Mouse (Mus musculus): ENCODE data around the gene Rbm6. TPM values are rescaled to one million over a fixed set of nuclear protein-coding genes. Genes with fewer than 3 reads are reported as not detected.
A peak's percentile ranks its signal among the peaks of the same experiment; 100 is the strongest.

The Rbm6 gene
- polyA plus RNA-seq, 1 experiment from 2014 or later: 87.1 TPM

GRCm38 (mm10) chr9:107906967-107907800, 34.1 kb upstream of the Rbm6 start:
- Histone ChIP-seq H3K4me2 (ENCODE audit: low read depth, low read length) (peak overlapping the region; percentile 48), H3K9ac (replicated peaks; ENCODE audit: low read depth, low read length) (peak overlapping the region; percentile 37; the same call in 1 of the 2 replicates), H3K4me3 (ENCODE audit: low read depth, low read length) (peak overlapping the region; percentile 19; the same call in 1 of the 2 replicates), H3K27ac (ENCODE audit: low read depth, low read length) (no peak overlapping the region), H3K27me3 (ENCODE audit: control insufficient read depth, insufficient read depth, low read length) (no peaks in the 10 kb centered on the region), H3K9me3 (ENCODE audit: control insufficient read depth, low read length) (no peaks in the 10 kb centered on the region), H3K36me3 (ENCODE audit: control insufficient read depth, insufficient read depth, low read length) (peaks cover 6% of the 10 kb centered on the region), H3K4me1 (ENCODE audit: control insufficient read depth, insufficient read depth, low read length) (0 out of 2 replicates have a peak, but pooled peaks cover 3% of the 10 kb centered on the region)
- 0 out of 2 replicates have a peak, but pooled peaks have one; percentile 18 for ATAC-seq (ENCODE audit: low read depth)
- WGBS: 41% methylated on average over 31 of the region's 31 CpGs

GRCm38 (mm10) chr9:107906252-107906966, 33.4 kb upstream of the Rbm6 start, which contains the start of gene Mst1r:
Gene Mst1r, plus strand, starts transcription at chr9:107906873.
- Histone ChIP-seq H3K4me3 (ENCODE audit: low read depth, low read length) (peak within 1 kb of the TSS; percentile 19; the same call in 1 of the 2 replicates), H3K27ac (ENCODE audit: low read depth, low read length) (no peak within 1 kb of the TSS), H3K4me2 (ENCODE audit: low read depth, low read length) (peak within 1 kb of the TSS; percentile 48), H3K36me3 (ENCODE audit: control insufficient read depth, insufficient read depth, low read length) (peaks cover 6% of the 10 kb centered on the region), H3K9ac (replicated peaks; ENCODE audit: low read depth, low read length) (peak within 1 kb of the TSS; percentile 37; the same call in 1 of the 2 replicates), H3K27me3 (ENCODE audit: control insufficient read depth, insufficient read depth, low read length) (no peaks in the 10 kb centered on the region), H3K4me1 (ENCODE audit: control insufficient read depth, insufficient read depth, low read length) (0 out of 2 replicates have a peak, but pooled peaks cover 3% of the 10 kb centered on the region), H3K9me3 (ENCODE audit: control insufficient read depth, low read length) (no peaks in the 10 kb centered on the region)
- ATAC-seq (ENCODE audit: low read depth): peak; percentile 19; the same call in 1 of the 2 replicates
- WGBS: 21% methylated on average over 19 of the region's 19 CpGs

- H3K36me3 ChIP-seq (ENCODE audit: control insufficient read depth, insufficient read depth, low read length): peaks cover 6% of the 10 kb centered on the region
- H3K9me3 ChIP-seq (ENCODE audit: control insufficient read depth, low read length): no peaks in the 10 kb centered on the region
- H3K4me2 ChIP-seq (ENCODE audit: low read depth, low read length): no peak overlapping the region
- WGBS: 6% methylated on average over 4 of the region's 4 CpGs
- peaks cover 10% of the 10 kb centered on the region; the same call in 1 of the 2 replicates for H3K4me1 ChIP-seq (ENCODE audit: control insufficient read depth, insufficient read depth, low read length)
- H3K27me3 ChIP-seq (ENCODE audit: control insufficient read depth, insufficient read depth, low read length): peaks cover 3% of the 10 kb centered on the region; the same call in 1 of the 2 replicates
- H3K27ac ChIP-seq (ENCODE audit: low read depth, low read length): no peak overlapping the region
- peak; percentile 11; the same call in 1 of the 2 replicates for ATAC-seq (ENCODE audit: low read depth)
- no peak overlapping the region for H3K4me3 ChIP-seq (ENCODE audit: low read depth, low read length)
- H3K9ac ChIP-seq (replicated peaks; ENCODE audit: low read depth, low read length): no peak overlapping the region
Measured at GRCm38 (mm10) chr9:107904726-107905125, 31.7 kb upstream of the Rbm6 start.

- 9% methylated on average over 17 of the region's 17 CpGs for WGBS
- peaks cover 3% of the 10 kb centered on the region; the same call in 1 of the 2 replicates for H3K27me3 ChIP-seq (ENCODE audit: control insufficient read depth, insufficient read depth, low read length)
- H3K27ac ChIP-seq (ENCODE audit: low read depth, low read length): no peak overlapping the region
- H3K36me3 ChIP-seq (ENCODE audit: control insufficient read depth, insufficient read depth, low read length): peaks cover 11% of the 10 kb centered on the region
- H3K9me3 ChIP-seq (ENCODE audit: control insufficient read depth, low read length): no peaks in the 10 kb centered on the region
- peak overlapping the region; percentile 56 for H3K4me2 ChIP-seq (ENCODE audit: low read depth, low read length)
- H3K9ac ChIP-seq (replicated peaks; ENCODE audit: low read depth, low read length): peak overlapping the region; percentile 42; the same call in 1 of the 2 replicates
- peaks cover 8% of the 10 kb centered on the region; the same call in 1 of the 2 replicates for H3K4me1 ChIP-seq (ENCODE audit: control insufficient read depth, insufficient read depth, low read length)
- H3K4me3 ChIP-seq (ENCODE audit: low read depth, low read length): peak overlapping the region; percentile 27; the same call in 1 of the 2 replicates
- ATAC-seq (ENCODE audit: low read depth): no peak
Measured at GRCm38 (mm10) chr9:107901627-107901914, 28.5 kb upstream of the Rbm6 start.

- 4% methylated on average over 44 of the region's 44 CpGs for WGBS
Measured at GRCm38 (mm10) chr9:107900840-107901626, 28.0 kb upstream of the Rbm6 start.

GRCm38 (mm10) chr9:107899855-107900254, 26.8 kb upstream of the Rbm6 start:
- Histone ChIP-seq H3K9me3 (ENCODE audit: control insufficient read depth, low read length) (no peaks in the 10 kb centered on the region), H3K27me3 (ENCODE audit: control insufficient read depth, insufficient read depth, low read length) (peaks cover 3% of the 10 kb centered on the region; the same call in 1 of the 2 replicates), H3K27ac (ENCODE audit: low read depth, low read length) (no peak overlapping the region), H3K4me1 (ENCODE audit: control insufficient read depth, insufficient read depth, low read length) (peaks cover 7% of the 10 kb centered on the region; the same call in 1 of the 2 replicates), H3K36me3 (ENCODE audit: control insufficient read depth, insufficient read depth, low read length) (peaks cover 11% of the 10 kb centered on the region), H3K4me3 (ENCODE audit: low read depth, low read length) (no peak overlapping the region), H3K4me2 (ENCODE audit: low read depth, low read length) (no peak overlapping the region), H3K9ac (replicated peaks; ENCODE audit: low read depth, low read length) (no peak overlapping the region)
- WGBS: 84% methylated on average over 12 of the region's 12 CpGs
- no peak for ATAC-seq (ENCODE audit: low read depth)

More at GRCm38 (mm10) chr9:107900840-107901626, 28.0 kb upstream of the Rbm6 start:
- peaks cover 11% of the 10 kb centered on the region for H3K36me3 ChIP-seq (ENCODE audit: control insufficient read depth, insufficient read depth, low read length)
- H3K27ac ChIP-seq (ENCODE audit: low read depth, low read length): no peak overlapping the region
- no peaks in the 10 kb centered on the region for H3K9me3 ChIP-seq (ENCODE audit: control insufficient read depth, low read length)
- peak; percentile 35; the same call in 1 of the 2 replicates for ATAC-seq (ENCODE audit: low read depth)
- peak overlapping the region; percentile 27 for H3K4me3 ChIP-seq (ENCODE audit: low read depth, low read length)
- peaks cover 7% of the 10 kb centered on the region; the same call in 1 of the 2 replicates for H3K4me1 ChIP-seq (ENCODE audit: control insufficient read depth, insufficient read depth, low read length)
- H3K9ac ChIP-seq (replicated peaks; ENCODE audit: low read depth, low read length): peak overlapping the region; percentile 42; the same call in 1 of the 2 replicates
- peak overlapping the region; percentile 56 for H3K4me2 ChIP-seq (ENCODE audit: low read depth, low read length)
- peaks cover 3% of the 10 kb centered on the region; the same call in 1 of the 2 replicates for H3K27me3 ChIP-seq (ENCODE audit: control insufficient read depth, insufficient read depth, low read length)

- H3K36me3 ChIP-seq (ENCODE audit: control insufficient read depth, insufficient read depth, low read length): peaks cover 11% of the 10 kb centered on the region
- peaks cover 3% of the 10 kb centered on the region; the same call in 1 of the 2 replicates for H3K27me3 ChIP-seq (ENCODE audit: control insufficient read depth, insufficient read depth, low read length)
- H3K4me1 ChIP-seq (ENCODE audit: control insufficient read depth, insufficient read depth, low read length): peaks cover 7% of the 10 kb centered on the region; the same call in 1 of the 2 replicates
- 86% methylated on average over 10 of the region's 10 CpGs for WGBS
- H3K4me2 ChIP-seq (ENCODE audit: low read depth, low read length): no peak overlapping the region
- H3K27ac ChIP-seq (ENCODE audit: low read depth, low read length): no peak overlapping the region
- no peaks in the 10 kb centered on the region for H3K9me3 ChIP-seq (ENCODE audit: control insufficient read depth, low read length)
- H3K4me3 ChIP-seq (ENCODE audit: low read depth, low read length): no peak overlapping the region
- ATAC-seq (ENCODE audit: low read depth): no peak
- H3K9ac ChIP-seq (replicated peaks; ENCODE audit: low read depth, low read length): no peak overlapping the region
Measured at GRCm38 (mm10) chr9:107898563-107898962, 25.5 kb upstream of the Rbm6 start.

- no peaks in the 10 kb centered on the region for H3K36me3 ChIP-seq (ENCODE audit: control insufficient read depth, insufficient read depth, low read length)
- no peak overlapping the region for H3K27ac ChIP-seq (ENCODE audit: low read depth, low read length)
- 97% methylated on average over 1 of the region's 1 CpGs for WGBS
- no peak for ATAC-seq (ENCODE audit: low read depth)
- no peak overlapping the region for H3K4me2 ChIP-seq (ENCODE audit: low read depth, low read length)
- H3K4me1 ChIP-seq (ENCODE audit: control insufficient read depth, insufficient read depth, low read length): peaks cover 5% of the 10 kb centered on the region; the same call in 1 of the 2 replicates
- 0 out of 2 replicates have a peak, but pooled peaks cover 3% of the 10 kb centered on the region for H3K27me3 ChIP-seq (ENCODE audit: control insufficient read depth, insufficient read depth, low read length)
- H3K9ac ChIP-seq (replicated peaks; ENCODE audit: low read depth, low read length): no peak overlapping the region
- no peaks in the 10 kb centered on the region for H3K9me3 ChIP-seq (ENCODE audit: control insufficient read depth, low read length)
- no peak overlapping the region for H3K4me3 ChIP-seq (ENCODE audit: low read depth, low read length)
Measured at GRCm38 (mm10) chr9:107891023-107891422, 18.0 kb upstream of the Rbm6 start.

Data from neural tube, embryonic 14.5 days (tissue).